Mouse (Mus musculus) layer of hippocampus, postnatal 36 days (tissue): ENCODE measurements around the gene Gm49425. TPM values are rescaled to one million over a fixed set of nuclear protein-coding genes. Genes with fewer than 3 reads are reported as not detected.
"Not testable (repeated sequence)": the region's sequence is repeated elsewhere in the genome, so short reads cannot be mapped to it uniquely, and the experiment has no call there.

ENCODE experiments used
- DNase-seq, 2 experiments: peaks; one replicate each; pipeline ENCODE4 v3.0.0; 2022
- total RNA-seq, 2 experiments: library from RNA; stranded (reverse); gene quantifications; 2 replicates each; pipeline ENCODE4 v1.2.3; 2021

The Gm49425 gene
- not detected for total RNA-seq

DNA sequence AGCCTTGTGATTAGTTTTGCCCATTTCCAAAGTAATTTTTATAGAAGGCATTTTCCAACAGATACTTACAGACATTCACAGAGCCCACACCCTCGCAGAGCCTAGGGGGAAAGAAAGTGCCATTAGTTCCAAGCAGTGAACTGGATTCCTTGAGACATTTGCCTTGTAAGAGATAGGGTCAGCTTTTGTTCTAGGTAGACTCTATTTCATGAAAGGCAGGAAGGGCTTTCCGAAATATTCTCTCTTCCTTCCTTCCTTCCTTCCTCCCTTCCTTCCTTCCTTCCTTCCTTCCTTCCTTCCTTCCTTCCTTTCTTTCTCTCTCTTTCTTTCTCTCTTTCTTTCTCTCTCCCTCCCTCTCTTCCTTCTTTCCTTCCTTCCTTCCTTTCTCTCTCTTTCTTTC lies at the start of gene Gm49425:
Gene Gm49425, minus strand, starts transcription at position 101 of the 400 bp plus-strand sequence.
- not testable (repeated sequence) for DNase-seq

DNA sequence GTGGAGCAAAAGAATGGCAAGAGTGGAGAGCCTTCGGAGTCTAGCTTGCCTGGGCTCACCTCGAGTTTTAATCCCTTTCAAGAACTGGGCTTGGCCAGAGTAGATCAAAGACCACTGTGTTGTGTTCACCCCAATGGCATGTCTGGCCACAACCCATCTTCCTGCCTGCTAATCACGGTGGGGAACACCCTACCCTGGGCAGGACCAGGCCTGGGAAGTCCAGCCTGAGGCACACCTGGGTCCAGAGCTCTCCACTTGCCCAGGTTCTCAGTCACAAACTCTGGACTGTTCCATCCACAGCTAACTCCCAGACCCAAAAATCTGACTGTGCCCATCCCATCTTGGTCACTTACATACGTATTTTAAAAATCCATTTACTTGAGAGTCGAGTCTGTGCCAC lies 45.8 kb upstream of the Gm49425 start, which contains the start of gene Krt90:
Gene Krt90, minus strand, starts transcription at position 101 of the 400 bp plus-strand sequence.
- no peak for DNase-seq

- DNase-seq: peak in 1 of 2 experiments; percentile 30
Observed at GRCm38 (mm10) chr15:101558034-101558646, 41.1 kb upstream of the Gm49425 start.

DNA sequence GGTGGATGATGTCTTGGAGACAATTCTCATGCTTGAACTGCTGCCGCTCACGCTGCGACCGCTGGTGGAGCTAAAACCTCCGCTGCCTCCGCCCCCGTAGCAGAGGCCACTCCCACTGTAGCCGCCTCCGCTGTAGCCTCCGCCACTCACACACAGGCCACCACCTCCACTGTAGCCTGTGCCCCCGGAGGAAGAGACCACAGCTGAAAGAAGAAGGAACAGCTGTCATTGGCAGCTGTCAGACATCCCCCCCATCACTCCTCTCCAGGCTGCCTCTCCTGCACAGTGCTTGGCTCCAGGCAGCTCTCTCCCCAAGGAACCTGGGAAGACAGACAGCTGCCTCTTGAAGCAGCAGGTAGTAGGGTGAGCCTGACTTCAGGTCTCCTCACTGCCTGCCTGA lies 36.1 kb upstream of the Gm49425 start:
- no peak for DNase-seq

DNA sequence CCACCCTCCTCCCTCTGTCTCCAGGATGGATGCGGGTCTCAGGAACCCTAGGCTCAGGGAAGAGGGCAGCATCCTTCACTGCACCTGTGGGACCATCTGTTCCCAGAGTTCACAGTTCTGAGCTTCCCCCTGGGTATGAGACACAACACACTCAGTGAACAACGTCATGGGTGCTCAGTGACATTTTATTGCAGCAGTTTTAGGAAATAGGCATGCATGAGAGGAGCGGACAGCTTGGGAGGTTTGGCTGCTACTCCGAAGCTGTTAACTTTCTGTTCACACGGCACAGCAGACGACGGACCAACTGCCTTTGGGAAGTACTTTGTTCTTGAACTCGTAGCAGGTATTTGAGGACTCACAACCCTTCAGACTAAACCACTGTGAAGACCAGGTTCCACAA lies 35.1 kb upstream of the Gm49425 start:
- DNase-seq: no peak

DNA sequence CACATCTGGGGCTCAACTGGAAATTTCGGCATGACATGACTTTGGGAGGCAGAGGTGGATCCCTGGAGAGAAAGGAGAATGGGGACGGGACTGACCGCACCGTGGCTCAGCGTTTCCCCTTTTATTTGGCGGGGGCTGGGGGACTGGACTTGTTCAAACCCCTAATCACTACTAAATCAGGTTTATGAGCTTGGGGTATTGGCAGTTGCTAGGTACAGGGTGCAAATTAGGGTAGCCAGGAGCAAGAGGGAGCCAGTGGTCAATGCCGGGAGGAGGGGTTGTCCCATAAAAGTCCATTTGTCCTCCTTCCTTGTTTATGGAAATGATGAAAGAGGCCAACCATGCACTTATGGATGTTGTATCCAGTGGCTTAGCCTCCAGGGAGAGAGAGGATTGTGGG lies 33.5 kb upstream of the Gm49425 start, which contains the start of gene Krt82:
Gene Krt82, minus strand, starts transcription at position 101 of the 400 bp plus-strand sequence.
- no peak for DNase-seq

DNA sequence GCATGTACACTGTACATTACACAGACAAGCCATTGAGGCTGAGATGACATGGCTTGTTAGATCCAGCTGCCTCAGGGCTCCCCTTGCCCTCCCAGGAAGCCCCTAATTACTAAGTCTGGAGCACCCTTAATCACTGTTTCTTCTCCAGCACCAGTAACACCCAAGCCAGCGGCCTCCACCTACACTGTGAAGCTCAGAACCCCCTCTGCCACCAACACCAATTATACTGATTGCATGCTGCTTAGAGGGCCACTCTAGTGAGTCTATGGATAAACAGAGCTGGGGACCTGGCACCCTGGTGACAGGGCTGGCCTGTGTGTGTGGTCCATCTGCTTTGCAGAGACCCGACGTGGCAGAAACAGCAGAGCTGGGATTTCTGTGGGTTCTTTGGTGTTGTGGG lies 27.4 kb upstream of the Gm49425 start:
- no peak for DNase-seq

GRCm38 (mm10) chr15:101542543-101542942 lies 25.5 kb upstream of the Gm49425 start:
- no peak for DNase-seq

DNA sequence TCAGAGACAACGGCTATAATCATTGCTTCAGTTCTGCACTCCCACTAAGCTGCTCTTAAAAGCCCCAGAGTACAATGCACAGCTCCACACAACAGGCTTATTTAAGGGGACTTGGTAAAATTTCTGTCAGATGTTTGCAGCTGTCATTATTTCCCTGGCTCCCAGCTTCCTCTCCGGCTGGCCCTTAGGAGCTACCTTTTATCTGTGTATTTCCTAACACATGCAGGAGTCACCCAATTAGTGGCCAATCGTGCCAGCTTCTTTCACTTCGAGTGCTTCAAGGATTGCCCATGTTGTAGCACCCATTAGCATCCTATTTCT lies 21.5 kb upstream of the Gm49425 start:
- DNase-seq: no peak

DNA sequence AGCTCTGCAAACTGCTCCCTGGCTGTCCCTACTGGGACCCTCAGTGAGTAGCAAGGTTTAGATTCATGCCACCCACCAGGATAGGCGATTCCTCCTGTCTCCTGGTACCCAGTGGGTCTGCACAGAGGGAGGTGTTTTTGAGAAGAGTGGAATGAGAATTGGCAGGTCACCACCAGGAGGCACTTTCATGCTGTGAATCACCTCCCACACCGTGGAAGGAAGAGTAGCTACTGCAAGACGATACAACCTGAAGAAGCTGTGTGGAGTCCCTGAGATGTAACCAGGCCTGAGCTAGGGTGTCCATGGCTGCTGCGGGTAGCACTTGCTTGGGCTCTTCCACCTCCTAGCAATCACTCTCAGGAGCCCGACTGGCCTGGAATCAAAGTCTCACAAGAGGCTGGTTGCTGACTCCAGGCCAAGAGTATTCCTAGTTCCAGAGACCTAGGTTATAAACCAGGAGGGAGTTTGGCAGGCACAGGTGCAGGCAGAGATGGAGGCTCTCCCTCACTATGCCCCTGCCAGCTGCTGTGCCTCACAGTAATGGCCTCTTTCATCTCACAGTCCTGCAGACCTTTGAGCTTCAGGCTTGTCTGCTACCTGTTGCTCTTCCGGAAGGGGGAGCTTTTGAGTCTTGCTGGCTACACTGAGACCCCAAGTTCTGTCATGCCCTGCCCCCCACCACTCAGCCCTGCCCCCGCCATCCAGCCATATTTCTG lies 21.0 kb upstream of the Gm49425 start:
- DNase-seq: no peak

GRCm38 (mm10) chr15:101536054-101536850 lies 19.2 kb upstream of the Gm49425 start:
- DNase-seq: no peak

GRCm38 (mm10) chr15:101532720-101533119 lies 15.7 kb upstream of the Gm49425 start, which contains the start of gene Krt84:
Gene Krt84 (minus strand): TSS chr15:101532820.
- DNase-seq: no peak

GRCm38 (mm10) chr15:101522556-101523232 lies 5.6 kb upstream of the Gm49425 start:
- DNase-seq: no peak

DNA sequence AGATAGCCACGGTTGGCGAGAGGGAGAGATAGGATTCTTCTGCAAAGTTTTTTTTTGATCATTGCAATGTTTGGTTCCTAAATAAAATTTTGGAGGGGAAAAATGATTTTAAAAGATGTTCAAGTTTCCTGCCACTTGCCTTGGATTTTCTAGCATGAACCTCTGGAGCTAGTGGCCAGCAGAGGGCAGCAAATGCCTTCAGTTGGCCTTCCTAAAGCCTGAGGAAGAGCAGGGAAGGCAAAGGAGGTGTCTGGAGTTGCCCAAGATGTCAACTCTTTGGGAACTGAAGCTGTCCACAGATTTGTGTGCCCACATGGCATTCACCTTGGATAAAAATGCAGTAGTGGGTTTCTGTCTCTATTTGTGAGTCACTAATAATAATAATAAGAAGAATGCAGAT lies 2.7 kb upstream of the Gm49425 start:
- DNase-seq: peak; percentile 67 to 69

- no peak for DNase-seq
Observed at GRCm38 (mm10) chr15:101508247-101508646, 8.8 kb downstream of the Gm49425 start.

DNA sequence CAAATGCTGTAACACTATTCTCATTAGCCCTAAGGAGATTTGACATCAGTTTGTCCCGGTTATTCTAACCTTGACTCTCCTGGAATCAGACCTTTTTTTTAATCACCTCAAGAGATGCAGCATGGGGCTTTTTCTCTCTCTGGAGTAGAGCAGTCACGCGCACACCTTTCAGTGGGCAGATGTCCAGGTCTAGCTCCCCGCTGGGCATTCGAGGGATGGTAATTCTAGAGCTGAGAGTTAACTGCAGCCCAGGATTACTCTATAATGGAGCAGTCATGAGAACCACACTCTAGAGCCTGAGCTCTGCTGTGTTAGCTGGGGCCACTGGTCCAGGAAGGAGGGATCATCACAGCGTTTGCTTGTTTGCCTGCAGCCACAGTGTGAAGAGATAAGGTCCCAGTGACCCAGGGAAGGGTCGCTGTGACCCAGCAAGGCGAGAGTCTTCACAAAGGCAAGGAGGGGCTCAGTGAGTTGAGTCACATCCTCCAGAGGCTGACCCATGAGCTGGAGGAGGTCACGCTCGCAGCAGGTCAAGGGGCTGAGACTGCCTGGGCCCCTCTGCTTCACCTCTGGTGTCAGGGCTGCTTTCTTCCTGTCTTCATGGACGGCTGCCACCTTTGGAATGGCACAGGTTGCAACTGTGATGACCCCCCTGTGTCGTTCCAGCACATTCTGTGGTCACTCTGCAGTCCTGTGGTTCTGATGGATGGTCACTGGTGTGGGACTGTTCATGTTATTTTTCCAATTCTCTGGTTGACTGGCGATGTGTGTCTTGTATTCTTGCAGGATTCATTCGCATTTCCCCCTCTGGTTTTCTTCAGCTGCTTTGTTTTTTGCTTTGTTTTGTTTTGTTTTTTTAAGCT lies 9.9 kb downstream of the Gm49425 start:
- DNase-seq: no peak

- DNase-seq: no peak
Observed at GRCm38 (mm10) chr15:101497181-101497580, 19.9 kb downstream of the Gm49425 start.

GRCm38 (mm10) chr15:101495266-101495665 lies 21.8 kb downstream of the Gm49425 start:
- DNase-seq: no peak

DNA sequence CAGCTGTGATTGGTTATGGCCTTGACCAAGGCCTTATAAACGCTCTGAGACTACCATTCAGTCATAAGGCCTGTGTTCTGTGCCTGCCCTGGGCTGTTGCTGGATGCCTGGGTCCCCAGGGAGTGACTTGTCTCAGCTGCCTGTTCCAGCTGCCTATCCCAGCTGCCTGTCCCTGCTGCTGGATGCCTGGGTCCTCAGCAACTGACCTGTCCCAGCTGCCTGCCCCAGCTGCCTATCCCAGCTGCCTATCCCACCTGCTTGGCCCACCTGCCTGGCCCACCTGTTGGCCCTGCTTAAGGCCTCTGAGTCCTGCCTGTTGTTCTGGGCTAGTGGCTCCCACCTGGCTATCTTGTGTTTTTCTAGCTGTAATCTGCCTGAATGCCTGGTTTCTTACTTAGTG lies 22.9 kb downstream of the Gm49425 start:
- DNase-seq: no peak

DNA sequence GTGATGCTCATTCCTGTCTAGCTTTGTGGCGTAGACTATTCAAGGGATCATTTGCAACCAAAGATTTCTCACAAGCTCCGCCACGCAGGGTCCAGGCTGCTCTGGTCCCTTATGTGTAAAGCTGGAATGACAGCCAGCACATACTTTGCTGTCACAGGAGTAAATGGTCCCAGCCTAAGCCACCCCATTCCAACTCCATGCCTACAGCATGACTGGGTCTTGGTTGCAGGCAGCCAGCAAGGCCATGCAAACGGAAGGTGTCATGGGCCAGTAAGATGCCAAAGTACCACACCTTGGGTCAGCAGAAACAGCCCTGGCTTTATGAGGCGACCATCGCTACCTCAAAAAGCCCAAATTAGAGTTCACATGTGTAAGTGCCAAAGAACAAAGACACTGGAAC lies 23.3 kb downstream of the Gm49425 start:
- no peak for DNase-seq

DNA sequence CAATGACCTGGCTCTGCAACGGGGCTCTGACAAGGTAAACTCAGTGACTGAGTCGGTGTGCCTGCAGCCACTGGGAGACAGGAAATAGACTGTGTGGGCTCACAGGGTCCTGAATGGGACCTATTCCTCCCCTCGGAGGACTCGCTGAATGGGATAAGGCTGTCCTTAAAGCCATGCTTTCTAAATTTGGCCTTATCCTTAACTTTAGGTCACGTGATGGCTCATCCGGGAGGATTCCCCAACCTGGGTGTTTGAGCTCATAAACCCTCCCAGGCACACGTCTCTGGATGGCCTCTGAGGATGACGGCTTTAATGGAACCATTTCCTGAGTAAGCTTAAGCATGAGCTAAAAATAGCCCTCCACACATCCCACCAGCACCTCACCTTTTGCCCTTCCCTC lies 24.3 kb downstream of the Gm49425 start:
- DNase-seq: no peak

GRCm38 (mm10) chr15:101491431-101491830 lies 25.6 kb downstream of the Gm49425 start, which contains the start of gene Krt83:
Gene Krt83 (minus strand): TSS chr15:101491512.
- no peak for DNase-seq
